Mouse (Mus musculus): ENCODE measurements around the gene Cpa5.

DNA sequence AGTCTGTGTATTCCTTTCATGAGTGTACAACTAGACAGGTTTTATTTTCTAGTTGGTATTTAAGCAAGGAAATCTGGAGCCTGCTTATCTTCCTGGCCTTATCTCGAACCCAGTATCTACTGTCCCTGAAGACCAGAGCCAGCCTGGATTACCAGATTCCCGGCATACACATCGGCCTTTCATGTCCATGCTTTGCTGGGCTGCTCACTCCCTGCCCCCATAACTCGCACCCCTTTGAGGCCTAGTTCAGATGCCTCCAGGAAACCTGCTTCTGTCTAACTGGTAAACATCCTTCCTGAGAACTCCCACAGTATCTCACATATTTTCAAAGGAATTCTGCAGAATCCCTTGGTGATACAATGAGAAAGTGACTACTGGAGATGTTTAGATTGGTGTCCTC is 54.5 kb downstream of the Cpa5 start:
- TF ChIP-seq CTCF (IDR thresholded peaks at IDR 0.05; ENCODE audit: low read depth) (no peak), EP300 (optimal IDR thresholded peaks at IDR 0.05) (no peak)

Data from stomach, postnatal 0 days (tissue).